Mouse (Mus musculus) embryonic facial prominence, embryonic 10.5 days (tissue): ENCODE data around the gene Scamp1. TPM values are rescaled to one million over a fixed set of nuclear protein-coding genes. Genes with fewer than 3 reads are reported as not detected.

Source experiments
- DNase-seq: peaks from one replicate; pipeline ENCODE4 v3.0.0-alpha.2; 2017; ENCODE audit warnings: low spot score
- H3K27ac ChIP-seq: fragments of 300-500 bp; sonication (generic); replicated peaks from 2 replicates; pipeline ENCODE4 v1.5.1; 2016; ENCODE audit warnings: mild to moderate bottlenecking
- H3K27me3 ChIP-seq: fragments of 300-500 bp; sonication (generic); replicated peaks from 2 replicates; pipeline ENCODE4 v1.6.1; 2016; ENCODE audit warnings: low read depth, mild to moderate bottlenecking; ENCODE audit not compliant: poor library complexity, severe bottlenecking
- H3K36me3 ChIP-seq: fragments of 300-500 bp; sonication (generic); replicated peaks from 2 replicates; pipeline ENCODE4 v1.6.1; 2016; ENCODE audit warnings: mild to moderate bottlenecking, moderate library complexity
- H3K4me1 ChIP-seq: fragments of 300-500 bp; sonication (generic); 2 replicates; pipeline ENCODE4 v1.6.1; 2016
- H3K4me3 ChIP-seq: fragments of 300-500 bp; sonication (generic); 2 replicates; pipeline ENCODE4 v1.5.1; 2016; ENCODE audit warnings: mild to moderate bottlenecking, moderate library complexity
- H3K9me3 ChIP-seq: fragments of 300-500 bp; sonication (generic); 2 replicates; pipeline ENCODE4 v1.6.1; 2016; ENCODE audit warnings: mild to moderate bottlenecking
- WGBS: fragments of 180-500 bp; shearing (Covaris S2); methylation state at CpG from one replicate; pipeline ENCODE4 v1.1.7; 2016; 5-methylcytosine and 5-hydroxymethylcytosine counted together
- polyA plus RNA-seq: library from polyadenylated mRNA; unstranded; fragments of >200 nt; fragmentation: Nextera tagmentation; extraction: Ambion mirVana; gene quantifications from 2 replicates; pipeline ENCODE4 v1.2.1, GENCODE M21; 2016

Scamp1 gene
- polyA plus RNA-seq, 1 experiment from 2014 or later, result 27.6 TPM

GRCm38 (mm10) chr13:94208892-94209291 is 76.8 kb downstream of the Scamp1 start:
- Histone ChIP-seq H3K4me3 (no peak overlapping the region), H3K36me3 (peaks cover 18% of the 10 kb centered on the region), H3K27ac (no peak overlapping the region), H3K9me3 (peaks cover 7% of the 10 kb centered on the region; the same call in 1 of the 2 replicates), H3K27me3 (no peaks in the 10 kb centered on the region), H3K4me1 (peaks cover 11% of the 10 kb centered on the region)
- DNase-seq, result no peak

GRCm38 (mm10) chr13:94207973-94208372 is 77.7 kb downstream of the Scamp1 start:
- Histone ChIP-seq H3K27me3 (no peaks in the 10 kb centered on the region), H3K27ac (no peak overlapping the region), H3K36me3 (peaks cover 17% of the 10 kb centered on the region), H3K4me3 (no peak overlapping the region), H3K9me3 (peaks cover 7% of the 10 kb centered on the region; the same call in 1 of the 2 replicates), H3K4me1 (peaks cover 11% of the 10 kb centered on the region)
- WGBS, result 97% methylated on average over 16 of the region's 16 CpGs
- no peak for DNase-seq

- peaks cover 17% of the 10 kb centered on the region for H3K36me3 ChIP-seq
- peaks cover 3% of the 10 kb centered on the region; the same call in 1 of the 2 replicates for H3K4me1 ChIP-seq
- DNase-seq, result peak; percentile 56
- 0 out of 2 replicates have a peak overlapping the region, but pooled peaks have one; percentile 10 for H3K27ac ChIP-seq
- H3K4me3 ChIP-seq, result no peak overlapping the region
- no peaks in the 10 kb centered on the region for H3K27me3 ChIP-seq
- H3K9me3 ChIP-seq, result peaks cover 7% of the 10 kb centered on the region; the same call in 1 of the 2 replicates
- 13% methylated on average over 6 of the region's 6 CpGs for WGBS
Measured at GRCm38 (mm10) chr13:94205234-94205633, 80.4 kb downstream of the Scamp1 start.

- Histone ChIP-seq H3K36me3 (peaks cover 16% of the 10 kb centered on the region), H3K4me3 (no peak overlapping the region), H3K27me3 (no peaks in the 10 kb centered on the region), H3K9me3 (no peaks in the 10 kb centered on the region), H3K4me1 (no peaks in the 10 kb centered on the region), H3K27ac (no peak overlapping the region)
- WGBS, result 76% methylated on average over 8 of the region's 8 CpGs
- DNase-seq, result no peak
Measured at GRCm38 (mm10) chr13:94199829-94200228, 85.8 kb downstream of the Scamp1 start.

- 0 out of 2 replicates have a peak, but pooled peaks cover 3% of the 10 kb centered on the region for H3K4me1 ChIP-seq
- no peak for DNase-seq
- H3K36me3 ChIP-seq, result peaks cover 26% of the 10 kb centered on the region
- no peak overlapping the region for H3K27ac ChIP-seq
- H3K27me3 ChIP-seq, result no peaks in the 10 kb centered on the region
- H3K9me3 ChIP-seq, result no peaks in the 10 kb centered on the region
- 89% methylated on average over 6 of the region's 6 CpGs for WGBS
- no peak overlapping the region for H3K4me3 ChIP-seq
Measured at GRCm38 (mm10) chr13:94198616-94199015, 87.0 kb downstream of the Scamp1 start.

- Histone ChIP-seq H3K4me3 (no peak overlapping the region), H3K36me3 (peaks cover 49% of the 10 kb centered on the region), H3K27me3 (no peaks in the 10 kb centered on the region), H3K4me1 (peaks cover 10% of the 10 kb centered on the region), H3K9me3 (no peaks in the 10 kb centered on the region), H3K27ac (no peak overlapping the region)
- DNase-seq, result no peak
- 92% methylated on average over 4 of the region's 4 CpGs for WGBS
Measured at GRCm38 (mm10) chr13:94193227-94193626, 92.4 kb downstream of the Scamp1 start.

- Histone ChIP-seq H3K27ac (no peak overlapping the region), H3K36me3 (peaks cover 33% of the 10 kb centered on the region), H3K9me3 (no peaks in the 10 kb centered on the region), H3K4me3 (no peak overlapping the region), H3K27me3 (no peaks in the 10 kb centered on the region), H3K4me1 (peaks cover 28% of the 10 kb centered on the region)
- no peak for DNase-seq
- 87% methylated on average over 1 of the region's 1 CpGs for WGBS
Measured at GRCm38 (mm10) chr13:94190386-94190785, 95.3 kb downstream of the Scamp1 start.

GRCm38 (mm10) chr13:94188200-94189086 is 97.2 kb downstream of the Scamp1 start:
- WGBS, result 36% methylated on average over 10 of the region's 10 CpGs
- no peak for DNase-seq
- H3K9me3 ChIP-seq, result no peaks in the 10 kb centered on the region
- H3K4me3 ChIP-seq, result no peak overlapping the region
- peaks cover 25% of the 10 kb centered on the region for H3K4me1 ChIP-seq
- peaks cover 24% of the 10 kb centered on the region for H3K36me3 ChIP-seq
- no peaks in the 10 kb centered on the region for H3K27me3 ChIP-seq
- no peak overlapping the region for H3K27ac ChIP-seq

- Histone ChIP-seq H3K4me1 (peaks cover 33% of the 10 kb centered on the region), H3K36me3 (peaks cover 9% of the 10 kb centered on the region), H3K4me3 (no peak overlapping the region), H3K27ac (no peak overlapping the region), H3K27me3 (no peaks in the 10 kb centered on the region), H3K9me3 (no peaks in the 10 kb centered on the region)
- WGBS, result 83% methylated on average over 6 of the region's 6 CpGs
- DNase-seq, result no peak
Measured at GRCm38 (mm10) chr13:94185631-94186030, 100.0 kb downstream of the Scamp1 start.

- whole genome bisulfite sequencing, result 89% methylated on average over 10 of the region's 10 CpGs
- H3K36me3 ChIP-seq, result peaks cover 9% of the 10 kb centered on the region
- H3K27ac ChIP-seq, result no peak overlapping the region
- H3K27me3 ChIP-seq, result no peaks in the 10 kb centered on the region
- no peak overlapping the region for H3K4me3 ChIP-seq
- no peaks in the 10 kb centered on the region for H3K9me3 ChIP-seq
- no peak for DNase-seq
- H3K4me1 ChIP-seq, result peaks cover 35% of the 10 kb centered on the region
Measured at GRCm38 (mm10) chr13:94184726-94185456, 100.8 kb downstream of the Scamp1 start.

- Histone ChIP-seq H3K27ac (no peak overlapping the region), H3K4me3 (no peak overlapping the region), H3K36me3 (peaks cover 21% of the 10 kb centered on the region), H3K27me3 (no peaks in the 10 kb centered on the region), H3K9me3 (no peaks in the 10 kb centered on the region), H3K4me1 (peaks cover 40% of the 10 kb centered on the region)
- DNase-seq, result no peak
- WGBS, result 90% methylated on average over 8 of the region's 8 CpGs
Measured at GRCm38 (mm10) chr13:94183372-94184021, 102.2 kb downstream of the Scamp1 start.

GRCm38 (mm10) chr13:94182026-94182425 is 103.6 kb downstream of the Scamp1 start:
- Histone ChIP-seq H3K4me3 (no peak overlapping the region), H3K4me1 (peaks cover 30% of the 10 kb centered on the region), H3K36me3 (peaks cover 29% of the 10 kb centered on the region), H3K9me3 (no peaks in the 10 kb centered on the region), H3K27ac (no peak overlapping the region), H3K27me3 (no peaks in the 10 kb centered on the region)
- DNase-seq, result no peak
- 90% methylated on average over 5 of the region's 5 CpGs for WGBS
